Mouse (Mus musculus) E14TG2a.4 (cell line): Measurements from ENCODE around the gene Kiss1r.

ENCODE experiments used
- H3K27me3 ChIP-seq: 2 replicates; pipeline ENCODE4 v1.6.1; 2014; ENCODE audit warnings: low read length, control low read depth; ENCODE audit not compliant: insufficient read depth
- H3K36me3 ChIP-seq: 2 replicates; pipeline ENCODE4 v1.6.1; 2014; ENCODE audit warnings: low read length, control low read depth; ENCODE audit not compliant: insufficient read depth
- H3K4me1 ChIP-seq: replicated peaks from 2 replicates; pipeline ENCODE4 v1.6.1; 2014; ENCODE audit warnings: low read depth, low read length, control low read depth
- H3K4me3 ChIP-seq: replicated peaks from 2 replicates; pipeline ENCODE4 v1.5.1; 2014; ENCODE audit warnings: mild to moderate bottlenecking, low read length
- H3K9me3 ChIP-seq: 2 replicates; pipeline ENCODE4 v1.6.1; 2014; ENCODE audit warnings: low read length, control low read depth
- CTCF ChIP-seq: conservative IDR thresholded peaks from 2 replicates; pipeline ENCODE4 v1.5.1; 2014; ENCODE audit warnings: low read length
- NANOG ChIP-seq: IDR thresholded peaks from 2 replicates; pipeline ENCODE4 v1.6.1; 2014; ENCODE audit warnings: borderline replicate concordance, low read length, mixed read lengths
- POU5F1 ChIP-seq: IDR thresholded peaks from 2 replicates; pipeline ENCODE4 v1.6.1; 2014; ENCODE audit warnings: low read length, borderline replicate concordance

Kiss1r gene

DNA sequence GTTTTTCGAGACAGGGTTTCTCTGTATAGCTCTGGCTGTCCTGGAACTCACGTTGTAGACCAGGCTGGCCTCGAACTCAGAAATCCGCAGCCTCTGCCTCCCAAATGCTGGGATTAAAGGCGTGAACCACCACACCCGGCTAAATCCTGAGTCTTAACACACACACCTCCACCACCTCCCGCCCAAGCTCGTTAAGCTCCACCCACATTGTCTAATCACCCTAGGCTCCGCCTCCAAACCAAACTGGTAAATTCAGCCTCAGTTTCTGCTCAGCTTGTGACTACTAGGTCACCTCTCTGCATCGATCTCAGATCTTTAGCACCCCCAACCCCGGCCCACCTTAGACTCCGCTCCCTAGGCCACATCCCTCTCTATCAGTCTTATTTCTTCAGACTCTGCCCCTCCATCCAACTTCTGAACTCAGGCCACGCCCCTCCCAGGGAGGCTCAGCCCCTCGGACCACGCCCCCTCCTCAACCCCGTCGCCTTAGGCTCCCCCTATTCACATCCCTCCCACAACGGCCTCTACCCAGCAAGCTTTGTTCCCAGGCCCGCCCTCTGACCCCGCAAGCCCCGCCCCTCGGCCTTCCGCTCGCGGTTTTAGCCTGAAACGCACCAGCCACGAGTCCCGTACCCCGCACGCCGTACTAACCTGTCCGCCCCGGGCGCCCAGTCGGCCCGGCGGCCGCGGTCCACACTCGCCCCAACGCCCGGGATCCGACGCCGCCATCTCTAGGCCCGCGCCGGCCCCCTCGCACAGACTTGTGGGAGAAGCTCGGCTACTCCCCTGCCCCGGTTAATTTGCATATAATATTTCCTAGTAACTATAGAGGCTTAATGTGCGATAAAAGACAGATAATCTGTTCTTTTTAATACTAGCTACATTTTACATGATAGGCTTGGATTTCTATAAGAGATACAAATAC is 8.3 kb upstream of the Kiss1r start, which contains the start of gene Med16:
Gene Med16 (minus strand): TSS at position 757 of the 925 bp plus-strand sequence.
- Histone ChIP-seq H3K36me3 (peaks cover 48% of the 10 kb centered on the region), H3K9me3 (no peaks in the 10 kb centered on the region), H3K4me3 (peak within 1 kb of the TSS; percentile 94), H3K27me3 (no peaks in the 10 kb centered on the region), H3K4me1 (peaks cover 42% of the 10 kb centered on the region)
- TF ChIP-seq NANOG: no peak
- TF ChIP-seq CTCF: no peak
- TF ChIP-seq POU5F1: no peak

DNA sequence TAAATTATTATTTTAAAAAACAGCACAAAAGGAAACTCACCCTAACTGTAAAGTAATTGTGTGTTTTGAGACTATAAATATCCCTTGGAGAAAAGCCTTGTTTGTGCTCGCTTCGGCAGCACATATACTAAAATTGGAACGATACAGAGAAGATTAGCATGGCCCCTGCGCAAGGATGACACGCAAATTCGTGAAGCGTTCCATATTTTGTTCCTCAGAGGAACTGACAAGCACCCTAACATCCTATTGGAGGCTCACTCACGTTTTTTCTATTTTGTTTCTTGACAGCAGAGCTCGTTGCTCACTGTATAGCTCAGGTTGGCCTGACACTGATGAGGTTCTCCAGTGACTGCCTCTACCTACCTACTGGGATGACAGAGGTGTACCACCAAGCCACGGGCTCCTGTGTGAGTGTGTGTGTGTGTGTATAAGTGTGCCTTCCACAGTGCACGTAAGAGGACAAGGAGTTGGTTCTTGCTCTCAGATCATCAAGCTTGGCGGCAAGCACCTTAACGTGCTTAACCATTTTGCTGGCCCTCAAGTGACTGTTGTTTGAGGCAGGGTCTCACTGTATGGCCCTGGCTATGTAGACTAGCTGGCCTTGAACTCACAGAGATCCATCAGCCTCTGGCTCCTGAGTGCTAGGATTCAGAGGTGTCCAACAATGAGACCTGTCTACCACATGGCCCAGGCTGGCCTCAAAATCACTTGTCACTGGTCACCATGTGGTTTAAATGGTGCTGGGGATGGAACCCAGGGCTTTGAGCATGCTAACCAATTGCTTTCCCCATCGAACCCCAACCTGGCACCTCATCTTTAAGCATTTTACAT is 7.5 kb upstream of the Kiss1r start:
- Histone ChIP-seq H3K4me1 (peaks cover 42% of the 10 kb centered on the region), H3K27me3 (no peaks in the 10 kb centered on the region), H3K36me3 (peaks cover 42% of the 10 kb centered on the region), H3K9me3 (no peaks in the 10 kb centered on the region), H3K4me3 (peak overlapping the region; percentile 94)
- TF ChIP-seq CTCF (no peak), POU5F1 (no peak), NANOG (no peak)

GRCm38 (mm10) chr10:79910556-79910955 is 6.2 kb upstream of the Kiss1r start, which contains the start of gene Gm26602:
Gene Gm26602, plus strand, starts transcription at chr10:79910856.
- H3K4me1 ChIP-seq: peaks cover 49% of the 10 kb centered on the region
- H3K36me3 ChIP-seq: peaks cover 32% of the 10 kb centered on the region
- H3K9me3 ChIP-seq: no peaks in the 10 kb centered on the region
- TF ChIP-seq POU5F1: no peak
- TF ChIP-seq CTCF: no peak
- TF ChIP-seq NANOG: no peak
- H3K27me3 ChIP-seq: no peaks in the 10 kb centered on the region
- H3K4me3 ChIP-seq: no peak within 1 kb of the TSS

GRCm38 (mm10) chr10:79912412-79912811 is 4.4 kb upstream of the Kiss1r start:
- H3K4me3 ChIP-seq: no peak overlapping the region; the same call in 1 of the 2 replicates
- H3K9me3 ChIP-seq: no peaks in the 10 kb centered on the region
- H3K4me1 ChIP-seq: peaks cover 53% of the 10 kb centered on the region
- no peak for TF ChIP-seq NANOG
- no peak for TF ChIP-seq CTCF
- H3K27me3 ChIP-seq: peaks cover 4% of the 10 kb centered on the region
- H3K36me3 ChIP-seq: peaks cover 15% of the 10 kb centered on the region

- no peaks in the 10 kb centered on the region for H3K9me3 ChIP-seq
- H3K36me3 ChIP-seq: peaks cover 15% of the 10 kb centered on the region
- H3K4me3 ChIP-seq: no peak overlapping the region
- TF ChIP-seq CTCF (no peak), POU5F1 (no peak), NANOG (no peak)
- peaks cover 65% of the 10 kb centered on the region for H3K4me1 ChIP-seq
- peaks cover 23% of the 10 kb centered on the region for H3K27me3 ChIP-seq
Observed at GRCm38 (mm10) chr10:79914131-79914947, 2.4 kb upstream of the Kiss1r start.

DNA sequence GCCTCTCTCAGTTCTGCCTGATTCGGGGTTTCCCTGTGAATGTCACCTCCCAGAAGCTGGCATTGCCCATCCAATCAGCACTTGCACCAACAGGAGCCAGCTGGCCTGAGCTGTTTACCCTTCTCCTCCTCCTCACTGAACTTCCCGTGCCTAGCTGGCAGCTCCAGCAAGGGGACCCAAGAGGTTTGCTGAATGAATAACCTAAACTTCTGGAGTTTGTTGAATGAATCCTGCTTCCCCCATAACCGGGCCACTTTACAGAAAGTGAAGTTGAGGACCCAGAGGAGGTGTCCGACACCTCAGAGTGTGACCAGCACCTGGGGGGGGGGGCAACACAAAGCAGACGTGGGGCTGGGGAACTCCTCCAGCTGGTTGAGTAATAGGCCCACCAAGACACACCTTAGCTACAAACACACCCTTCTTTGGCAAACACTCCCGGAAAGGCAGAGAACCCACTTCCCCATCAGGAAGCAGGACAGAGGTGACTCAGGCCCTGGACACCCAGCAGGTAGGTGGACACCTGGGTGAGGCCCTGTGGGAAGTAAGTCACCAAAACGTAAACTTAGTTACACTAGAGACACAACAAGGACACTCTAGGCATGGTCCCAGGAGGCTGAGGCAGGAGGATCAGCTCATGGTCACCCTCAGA is 1.7 kb upstream of the Kiss1r start:
- peaks cover 65% of the 10 kb centered on the region for H3K4me1 ChIP-seq
- no peaks in the 10 kb centered on the region for H3K9me3 ChIP-seq
- peaks cover 15% of the 10 kb centered on the region for H3K36me3 ChIP-seq
- H3K4me3 ChIP-seq: no peak overlapping the region
- TF ChIP-seq NANOG: no peak
- TF ChIP-seq CTCF: no peak
- no peak for TF ChIP-seq POU5F1
- peaks cover 27% of the 10 kb centered on the region for H3K27me3 ChIP-seq

DNA sequence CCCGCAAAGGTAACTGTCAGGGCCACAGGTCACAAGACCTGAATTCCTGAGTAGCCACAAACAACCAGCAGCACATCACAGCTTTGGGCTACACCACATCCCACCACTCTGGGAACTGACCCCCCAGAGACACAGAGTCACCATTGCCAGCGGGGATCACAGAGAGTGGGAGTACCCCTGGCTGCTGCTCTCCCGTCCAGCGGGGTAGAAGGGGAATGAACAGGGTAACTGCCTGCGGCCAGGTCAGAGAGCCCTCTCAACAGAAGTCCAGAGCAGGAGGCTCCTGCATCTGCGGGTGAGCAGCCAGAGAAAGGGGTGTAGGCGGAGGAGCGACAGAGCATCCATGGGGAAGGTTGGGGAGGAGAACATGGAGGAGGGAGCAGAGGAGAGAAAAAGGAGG is 690 bp upstream of the Kiss1r start:
- Histone ChIP-seq H3K27me3 (peaks cover 38% of the 10 kb centered on the region), H3K36me3 (peaks cover 8% of the 10 kb centered on the region), H3K4me1 (peaks cover 73% of the 10 kb centered on the region), H3K4me3 (peak overlapping the region; percentile 84), H3K9me3 (no peaks in the 10 kb centered on the region)
- TF ChIP-seq POU5F1: no peak
- TF ChIP-seq CTCF: no peak
- no peak for TF ChIP-seq NANOG

- no peaks in the 10 kb centered on the region for H3K9me3 ChIP-seq
- TF ChIP-seq CTCF: no peak
- no peak for TF ChIP-seq POU5F1
- no peak for TF ChIP-seq NANOG
- peaks cover 74% of the 10 kb centered on the region for H3K4me1 ChIP-seq
- peak overlapping the region; percentile 84 for H3K4me3 ChIP-seq
- H3K27me3 ChIP-seq: peaks cover 53% of the 10 kb centered on the region
- no peaks in the 10 kb centered on the region; the same call in 1 of the 2 replicates for H3K36me3 ChIP-seq
Observed at GRCm38 (mm10) chr10:79917532-79918100, 845 bp downstream of the Kiss1r start.
